Mouse (Mus musculus) layer of hippocampus, adult 18-20 months (tissue): Measurements from ENCODE around the gene Cmklr1. TPM values are rescaled to one million over a fixed set of nuclear protein-coding genes. Genes with fewer than 3 reads are reported as not detected.

Experiments used
- DNase-seq, 2 experiments: peaks; one replicate each; pipeline ENCODE4 v3.0.0; 2022; ENCODE audit warnings: low spot score in 2 of 2
- long read RNA-seq: library from polyadenylated mRNA; stranded (forward); transcript quantifications from one replicate; pipeline ENCODE4 v2.0.0, GENCODE M21; 2021
- total RNA-seq, 2 experiments: library from RNA; stranded (reverse); gene quantifications; 2 replicates each; pipeline ENCODE4 v1.2.3; 2021

Cmklr1 gene
- total RNA-seq: 1 to 10 TPM; 4.6 to 4.8 TPM
- long read RNA-seq: 0 reads

DNA sequence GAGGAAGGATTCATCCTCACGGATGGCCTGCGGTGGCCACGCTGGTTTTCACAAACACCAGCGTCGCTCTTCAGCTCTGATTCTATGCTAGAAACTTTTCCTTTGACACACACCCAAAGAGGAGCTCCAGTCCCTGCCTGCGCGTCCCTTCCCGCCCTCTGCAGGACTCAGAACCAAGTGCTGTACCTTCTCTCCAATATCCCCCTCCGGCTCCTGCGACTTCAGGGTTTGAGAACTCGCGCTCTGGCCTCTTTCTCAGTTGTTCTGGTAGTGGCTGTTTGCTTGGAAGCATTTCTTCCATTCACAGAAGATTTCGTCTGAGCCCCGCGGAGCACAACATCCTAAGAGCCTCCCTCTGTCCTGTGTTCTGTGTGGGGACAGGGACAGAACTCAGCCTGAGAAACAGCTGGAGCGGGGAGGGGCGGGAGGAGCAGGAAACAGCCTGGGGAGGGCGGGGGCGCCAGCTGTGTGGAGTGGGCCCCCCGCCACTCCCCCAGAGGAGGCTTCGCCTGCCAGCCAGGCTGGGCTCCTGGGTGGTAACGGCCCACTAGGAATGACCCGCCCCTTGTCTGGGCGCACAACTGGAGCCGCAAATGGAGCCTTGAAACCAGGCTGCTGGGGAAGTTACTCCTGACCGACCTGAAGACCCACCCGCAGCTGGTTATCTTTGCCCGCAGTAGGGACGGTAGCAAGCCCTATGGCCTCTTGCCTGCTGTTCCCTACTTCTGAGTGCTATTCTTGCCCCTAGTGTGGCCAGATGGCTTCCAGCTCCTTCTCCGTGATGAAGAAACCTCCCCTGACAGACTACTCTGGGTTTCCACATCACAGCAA, at the start of gene Cmklr1:
TSS of gene Cmklr1 (minus strand) at position 392 of the 831 bp plus-strand sequence.
- no peak for DNase-seq

DNA sequence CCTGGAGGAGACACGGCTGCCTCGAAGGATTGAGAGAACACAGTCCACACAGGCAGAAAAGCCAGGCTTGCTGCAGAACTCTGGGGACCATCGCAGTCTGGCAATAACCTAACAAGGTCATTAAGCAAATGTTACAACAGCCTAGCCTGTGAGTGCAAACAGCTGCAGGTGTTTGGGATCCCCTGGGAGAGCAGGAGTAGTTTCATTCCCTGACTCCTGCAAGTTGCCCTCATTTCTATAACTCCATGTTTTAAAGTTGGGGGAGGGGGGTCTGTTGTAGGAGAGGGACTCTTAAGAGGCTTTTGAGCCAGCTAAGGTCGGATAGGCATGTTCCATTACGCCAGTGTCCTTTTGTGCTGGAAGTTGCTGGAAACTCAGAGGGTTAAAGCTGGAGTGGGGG, 44.2 kb upstream of the Cmklr1 start:
- no peak for DNase-seq

DNA sequence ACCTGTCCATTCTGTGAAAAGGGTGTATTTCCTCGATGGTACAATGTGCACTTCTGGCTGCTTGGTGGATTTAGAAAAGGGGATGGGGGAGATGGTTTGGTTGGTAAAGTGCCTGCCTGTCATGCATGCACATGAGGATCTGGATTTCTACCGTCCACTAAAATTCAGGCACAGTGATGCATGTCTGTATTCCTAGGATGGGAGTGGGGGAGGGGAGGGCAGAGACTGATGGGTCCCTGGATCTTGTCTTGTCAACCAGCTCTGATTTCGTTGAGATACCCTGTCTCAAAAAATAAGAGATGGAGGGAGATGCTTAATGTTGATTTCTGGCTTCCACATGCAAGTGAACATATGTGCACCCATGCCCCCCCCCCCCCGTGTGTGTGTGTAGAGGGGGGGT, 43.8 kb upstream of the Cmklr1 start:
- DNase-seq: no peak

DNA sequence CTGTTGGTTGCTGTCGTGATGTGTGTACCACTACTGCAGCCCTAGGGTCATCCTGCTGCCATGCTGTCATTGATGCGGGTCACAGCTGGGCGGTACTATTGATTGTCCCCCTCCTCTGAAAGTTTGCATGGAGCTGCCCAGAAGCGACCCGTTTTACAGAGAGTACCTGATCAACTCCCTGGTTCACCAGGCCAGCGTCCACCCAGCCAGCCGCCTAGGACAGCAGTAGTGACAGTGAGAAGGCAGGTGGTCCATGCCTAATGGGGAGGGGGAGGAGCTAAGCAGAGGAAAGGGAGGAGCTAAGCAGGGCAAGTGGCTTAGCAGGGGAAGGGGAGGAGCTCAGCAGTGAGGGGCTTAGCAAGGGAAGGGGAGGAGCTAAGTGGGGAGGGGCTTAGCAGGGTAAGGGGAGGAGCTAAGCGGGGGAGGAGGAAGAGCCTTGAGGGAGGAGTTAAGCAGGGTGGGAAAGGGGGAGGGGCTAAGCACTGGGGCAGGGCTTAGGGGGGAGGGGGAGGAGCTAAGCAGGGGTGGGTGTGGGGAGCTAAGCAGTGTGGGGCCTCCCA, 43.0 kb upstream of the Cmklr1 start:
- no peak for DNase-seq

DNA sequence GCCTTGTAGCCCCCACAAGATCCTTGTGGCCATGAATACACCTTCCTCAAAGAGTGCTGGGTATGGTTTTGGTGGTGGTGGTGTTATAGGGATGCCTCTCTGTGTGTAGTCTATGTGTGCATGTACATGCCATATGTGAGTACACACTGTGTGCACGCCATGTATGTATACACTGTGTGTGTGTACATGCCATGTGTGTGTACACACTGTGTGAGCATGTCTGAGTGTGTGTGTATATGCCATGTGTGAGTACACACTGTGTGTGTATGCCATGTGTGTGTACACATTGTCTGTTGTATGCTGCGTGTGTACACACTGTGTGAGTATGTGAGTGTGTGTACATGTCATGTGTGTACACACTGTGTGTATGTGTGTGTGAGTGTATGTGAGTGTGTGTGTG, 40.6 kb upstream of the Cmklr1 start:
- no peak for DNase-seq

DNA sequence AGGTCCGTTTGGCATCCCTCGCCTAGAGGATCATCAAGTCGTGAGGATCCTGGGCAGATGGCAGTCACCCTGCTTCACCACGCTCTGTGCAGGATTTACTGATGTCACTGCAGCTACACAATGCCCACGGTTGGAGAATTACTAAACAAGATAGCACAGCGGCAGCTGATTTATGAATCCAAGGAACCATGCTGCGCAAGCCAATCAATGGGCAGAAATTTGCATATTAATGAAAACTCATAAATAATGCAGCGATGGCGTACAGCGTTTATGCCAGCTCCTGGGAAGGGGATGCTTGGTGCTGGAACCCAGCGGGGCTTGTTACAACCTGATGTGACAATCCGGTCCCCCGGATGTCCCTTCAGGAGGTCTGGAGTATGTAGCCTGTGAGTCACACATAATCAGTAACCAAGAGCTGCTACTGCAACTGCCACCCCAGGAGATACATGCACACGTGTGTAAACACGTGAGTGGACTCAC, 39.9 kb upstream of the Cmklr1 start:
- peak; percentile 20 to 24 for DNase-seq

DNA sequence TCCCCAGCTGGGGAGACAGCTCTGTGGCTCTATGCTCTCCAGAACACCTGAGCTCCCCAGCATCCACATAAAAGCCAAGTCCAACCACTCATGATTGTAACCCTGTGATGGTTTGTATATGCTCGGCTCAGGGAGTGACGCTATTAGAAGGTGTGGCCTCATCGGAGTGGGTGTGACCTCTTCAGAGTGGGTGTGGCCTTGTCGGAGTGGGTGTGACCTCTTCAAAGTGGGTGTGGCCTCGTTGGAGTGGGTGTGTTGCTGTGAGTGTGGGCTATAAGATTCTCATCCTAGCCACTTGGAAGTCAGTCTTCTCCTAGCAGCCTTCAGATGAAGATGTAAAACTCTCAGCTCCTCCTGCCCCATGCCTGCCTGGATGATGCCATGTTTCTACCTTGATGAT, 37.3 kb upstream of the Cmklr1 start:
- no peak for DNase-seq

DNA sequence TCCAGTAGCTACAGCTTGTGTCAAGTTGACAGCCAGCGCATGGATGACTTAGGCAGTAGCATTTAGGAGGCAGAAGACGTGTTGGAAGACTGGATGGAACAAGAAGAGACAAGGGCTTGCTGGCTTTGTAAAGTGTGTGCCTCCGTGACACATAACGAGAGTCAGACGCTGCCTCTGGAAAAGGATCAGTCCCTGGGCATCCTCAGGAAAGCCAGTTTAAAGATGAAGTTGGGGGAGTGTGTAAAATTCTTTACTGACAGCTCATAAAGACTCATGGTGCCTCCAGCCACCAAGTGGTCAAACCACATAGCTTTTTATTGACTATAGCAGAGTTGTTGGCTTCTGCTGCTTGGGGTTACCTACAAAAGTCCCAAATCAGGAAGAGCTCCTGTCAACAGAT, 35.2 kb upstream of the Cmklr1 start:
- no peak for DNase-seq

DNA sequence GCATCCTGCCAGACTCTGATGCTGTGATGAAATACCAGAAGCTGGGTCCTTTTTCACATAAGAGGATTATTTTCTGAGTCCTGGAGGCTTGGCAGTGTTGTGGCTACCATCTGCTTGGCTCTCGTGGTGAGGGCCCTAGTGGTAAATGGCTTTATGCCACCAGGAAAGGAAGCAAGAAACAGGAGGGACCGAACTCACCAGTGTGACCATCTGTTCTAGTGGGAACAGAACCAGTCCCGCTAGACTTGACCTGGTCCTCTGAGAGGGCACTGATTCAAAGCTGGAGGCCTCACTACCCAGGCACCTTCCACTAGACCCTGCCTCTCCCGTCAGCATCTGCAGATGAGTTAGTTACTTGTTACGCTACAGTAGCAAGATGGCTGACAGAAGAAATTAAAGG, 33.0 kb upstream of the Cmklr1 start:
- DNase-seq: no peak

DNA sequence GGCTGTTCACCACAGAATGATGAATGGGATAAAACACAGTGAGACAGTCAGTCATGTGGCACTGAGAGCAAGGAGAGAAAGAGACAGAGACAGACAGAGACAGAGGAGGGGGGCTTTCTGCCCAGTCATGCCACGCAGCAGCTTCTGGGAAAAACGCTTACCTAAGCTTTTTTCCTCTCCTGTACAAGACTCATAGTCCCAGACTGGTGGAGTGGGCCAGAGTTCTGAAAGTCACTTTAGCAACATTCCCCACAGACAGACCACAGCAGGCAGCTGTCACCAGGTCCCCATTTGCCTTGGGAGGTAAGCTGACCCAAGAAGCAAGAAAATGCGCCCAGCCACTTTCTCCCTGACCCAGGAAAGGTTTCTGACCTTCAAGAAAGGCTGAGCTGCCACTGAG, 32.2 kb upstream of the Cmklr1 start:
- no peak for DNase-seq

DNA sequence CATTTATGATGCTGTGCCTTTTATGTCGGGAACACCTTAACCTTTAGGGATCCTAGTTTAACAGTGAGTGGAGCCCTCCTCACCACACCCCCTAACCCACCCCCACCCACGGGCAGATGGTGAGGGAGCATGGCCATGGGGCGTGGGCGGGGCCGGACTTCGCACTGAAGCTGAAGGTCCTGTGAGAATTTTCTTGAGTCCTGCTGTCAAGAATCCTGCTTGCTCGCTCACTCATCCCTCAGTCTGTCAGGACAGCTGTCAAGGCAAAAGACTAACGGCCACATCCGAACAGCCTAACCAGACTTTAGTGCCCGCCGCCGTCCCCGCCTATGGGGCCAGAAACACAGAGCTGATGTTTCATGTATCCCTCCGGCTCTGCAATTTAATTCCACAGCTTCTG, 31.0 kb upstream of the Cmklr1 start:
- DNase-seq: no peak

DNA sequence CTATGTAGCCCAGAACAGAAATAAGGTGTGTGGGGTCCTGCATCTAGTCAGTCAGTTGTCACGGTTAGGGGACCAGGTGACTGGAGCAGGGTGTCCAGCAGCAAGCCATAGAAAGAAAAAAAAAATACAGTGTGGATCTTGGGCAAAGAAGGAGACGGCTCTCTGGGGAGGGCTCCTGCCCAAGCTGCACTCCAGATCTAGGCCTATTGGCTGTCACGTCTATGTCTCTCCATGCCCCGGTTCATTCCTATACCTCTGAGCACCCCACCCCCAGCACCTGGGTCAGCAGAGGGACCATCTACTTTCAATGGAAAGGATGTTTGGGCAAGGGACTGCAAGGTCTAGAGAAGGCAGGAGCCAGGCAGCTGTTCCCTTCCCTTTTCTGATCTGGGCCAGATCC, 29.3 kb upstream of the Cmklr1 start:
- DNase-seq: no peak

DNA sequence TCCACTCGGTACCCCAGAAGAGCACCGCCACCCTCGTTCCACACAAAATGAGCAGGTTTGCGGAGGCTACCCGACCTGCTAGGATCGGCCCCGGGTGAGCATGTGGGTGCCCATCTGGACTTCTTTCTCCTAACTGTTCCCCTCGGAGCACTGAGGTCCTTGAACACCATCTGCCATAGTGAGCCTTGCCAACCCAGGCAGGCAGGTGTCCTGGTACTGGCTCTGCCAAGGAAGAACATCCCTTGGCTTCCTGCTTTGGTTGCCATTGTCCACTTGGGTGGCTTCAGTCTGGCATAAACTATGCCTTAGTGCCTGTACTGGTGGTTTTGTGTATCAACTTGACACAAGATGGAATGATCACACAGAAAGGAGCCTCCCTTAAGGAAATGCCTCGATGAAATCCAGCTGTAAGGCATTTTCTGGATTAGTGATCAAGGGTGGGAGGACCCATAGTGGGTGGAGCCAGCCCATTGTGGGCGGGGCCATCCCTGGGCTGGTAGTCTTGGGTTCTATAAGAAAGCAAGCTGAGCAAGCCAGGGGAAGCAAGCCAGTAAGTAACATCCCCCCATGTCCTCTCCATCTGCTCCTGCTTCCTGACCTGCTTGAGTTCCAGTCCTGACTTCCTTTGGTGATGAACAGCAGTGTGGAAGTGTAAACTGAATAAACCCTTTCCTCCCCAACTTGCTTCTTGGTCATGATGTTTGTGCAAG, 28.7 kb upstream of the Cmklr1 start:
- no peak for DNase-seq

DNA sequence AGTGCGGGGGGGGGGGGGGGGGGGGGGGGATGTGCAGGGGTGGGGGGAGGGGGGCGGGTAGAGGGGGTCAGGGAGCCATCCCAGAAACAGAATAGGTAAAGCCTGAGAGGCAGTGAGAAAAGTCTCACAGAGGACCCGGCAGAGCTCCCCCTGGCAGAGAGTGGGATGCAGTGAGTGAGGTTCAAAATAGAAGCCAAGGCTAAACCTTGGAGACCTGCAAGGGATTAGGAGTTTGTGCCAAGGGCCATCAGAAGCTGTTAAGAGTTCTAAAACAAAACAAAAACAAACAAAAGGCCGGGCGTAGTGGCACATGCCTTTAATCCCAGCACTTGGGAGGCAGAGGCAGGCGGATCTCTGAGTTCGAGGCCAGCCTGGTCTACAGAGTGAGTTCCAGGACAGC, 27.3 kb upstream of the Cmklr1 start:
- DNase-seq: no peak

DNA sequence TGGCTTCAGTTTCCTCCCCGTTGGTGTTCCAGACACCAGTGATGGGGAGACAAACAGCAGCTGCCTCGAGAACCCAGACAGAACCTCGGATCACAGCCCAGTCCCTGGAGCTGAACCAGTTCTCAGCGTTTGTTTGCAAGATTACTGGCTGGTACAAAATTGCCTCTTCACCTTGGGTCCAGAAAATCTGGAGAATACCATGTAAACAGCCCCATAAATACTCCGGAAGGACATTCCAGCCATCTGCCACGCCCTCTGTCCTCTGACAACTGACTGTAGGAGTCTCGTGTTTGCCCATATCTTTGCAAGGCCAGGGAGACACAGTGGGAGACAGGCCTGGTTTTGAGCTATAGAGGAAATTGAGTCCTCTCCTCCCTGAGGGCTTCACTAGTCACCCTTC, 24.6 kb upstream of the Cmklr1 start:
- DNase-seq: no peak

DNA sequence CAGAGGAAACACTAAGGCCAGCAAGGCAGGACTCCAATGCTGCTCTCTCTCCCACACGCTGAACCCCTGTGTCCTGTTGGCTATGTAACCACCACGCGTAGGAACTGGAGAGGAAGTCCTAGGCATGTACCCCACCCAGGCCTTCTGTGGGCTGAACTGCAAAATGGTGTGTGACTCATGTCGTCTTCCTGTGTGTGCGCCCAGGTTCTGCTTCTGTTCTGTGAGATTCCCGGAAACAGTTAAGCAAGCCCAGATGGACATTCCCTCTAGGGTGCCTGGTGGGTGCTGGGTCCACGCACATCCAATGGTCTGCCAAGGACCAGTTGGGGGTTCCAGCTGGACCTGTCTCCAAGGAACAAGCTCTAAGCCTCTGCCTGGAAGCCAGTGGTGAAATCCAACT, 22.2 kb upstream of the Cmklr1 start:
- no peak for DNase-seq

DNA sequence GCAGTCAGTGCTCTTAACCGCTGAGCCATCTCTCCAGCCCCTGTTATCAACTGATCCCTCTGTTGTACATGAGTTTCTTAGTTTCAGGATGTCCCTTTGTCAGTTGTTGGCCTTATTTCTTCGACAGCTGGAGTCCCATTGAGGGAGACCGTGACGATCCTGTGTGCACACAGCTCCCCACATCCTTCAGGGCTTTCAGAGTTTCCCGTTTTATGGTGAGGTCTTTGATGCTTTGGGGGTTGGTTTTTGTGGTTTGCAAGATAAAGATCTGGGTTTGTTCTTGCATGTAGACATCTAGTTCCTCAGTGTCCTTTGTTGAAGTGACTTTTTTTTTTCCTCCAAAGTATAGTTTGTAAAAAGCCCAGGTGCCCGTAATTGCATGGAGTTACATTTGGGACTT, 20.4 kb upstream of the Cmklr1 start:
- no peak for DNase-seq

DNA sequence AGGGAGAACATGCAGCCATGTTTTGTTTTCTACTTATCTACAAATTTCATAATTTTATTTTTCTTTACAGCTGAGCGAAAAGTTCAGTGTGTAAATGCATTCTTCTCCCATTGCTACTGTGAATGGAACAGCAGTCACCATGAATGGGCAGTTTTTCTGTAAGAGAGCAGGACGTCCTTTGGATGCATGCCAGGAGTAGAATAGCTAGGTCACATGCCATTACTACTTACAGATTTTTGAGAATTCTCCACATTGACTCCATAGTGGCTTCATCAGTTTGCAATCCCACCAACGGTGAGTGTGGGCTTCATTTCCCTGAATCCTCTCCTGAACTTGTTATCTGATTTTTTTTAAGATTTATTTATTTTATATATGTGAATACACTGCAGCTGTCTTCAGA, 19.9 kb upstream of the Cmklr1 start:
- DNase-seq: no peak

DNA sequence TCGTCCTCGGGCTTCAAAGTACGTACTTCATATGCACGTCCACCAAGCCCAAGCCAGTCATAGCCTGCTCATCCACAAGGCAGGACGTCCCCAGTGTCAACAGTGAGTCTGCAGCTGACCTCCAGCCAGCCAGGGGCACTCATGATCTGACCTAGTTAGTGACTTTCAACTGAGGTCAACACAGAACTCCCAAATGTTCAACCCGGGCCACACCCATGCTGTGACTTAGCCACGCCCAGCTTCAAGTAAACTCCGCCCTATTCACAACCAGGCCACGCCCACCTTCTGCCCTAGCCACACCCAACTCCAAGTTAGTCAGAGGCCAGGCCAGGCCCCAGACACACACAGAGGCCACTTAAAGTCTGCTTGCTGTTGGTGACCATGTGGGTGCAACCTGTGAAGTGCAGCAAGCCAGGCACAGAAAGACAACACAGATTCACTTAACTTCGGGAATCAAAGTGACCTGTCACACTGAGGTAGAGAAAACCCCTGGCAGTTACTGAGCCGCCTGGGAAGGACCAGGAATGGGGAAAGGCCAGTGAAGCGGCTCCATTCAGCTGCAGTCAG, 14.5 kb upstream of the Cmklr1 start:
- no peak for DNase-seq

DNA sequence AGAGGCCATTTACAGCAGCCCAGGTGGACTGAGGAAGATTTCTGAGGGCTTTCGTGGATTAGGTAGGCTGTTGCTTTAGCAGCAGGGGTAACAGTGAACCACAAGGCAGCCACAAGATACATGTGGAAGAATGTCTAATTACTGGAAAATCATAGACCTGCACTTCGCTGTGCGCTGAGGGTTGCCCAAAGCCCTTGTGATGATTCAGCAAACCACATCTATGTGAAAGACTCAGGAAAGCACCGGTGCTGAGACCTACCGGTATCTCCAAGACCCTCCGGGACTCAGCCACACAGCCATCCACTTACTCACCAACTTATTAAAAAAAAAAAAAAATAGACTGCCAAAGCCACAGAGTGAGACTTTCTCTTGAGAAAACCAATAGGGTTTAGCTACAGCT, 13.9 kb upstream of the Cmklr1 start:
- DNase-seq: no peak

DNA sequence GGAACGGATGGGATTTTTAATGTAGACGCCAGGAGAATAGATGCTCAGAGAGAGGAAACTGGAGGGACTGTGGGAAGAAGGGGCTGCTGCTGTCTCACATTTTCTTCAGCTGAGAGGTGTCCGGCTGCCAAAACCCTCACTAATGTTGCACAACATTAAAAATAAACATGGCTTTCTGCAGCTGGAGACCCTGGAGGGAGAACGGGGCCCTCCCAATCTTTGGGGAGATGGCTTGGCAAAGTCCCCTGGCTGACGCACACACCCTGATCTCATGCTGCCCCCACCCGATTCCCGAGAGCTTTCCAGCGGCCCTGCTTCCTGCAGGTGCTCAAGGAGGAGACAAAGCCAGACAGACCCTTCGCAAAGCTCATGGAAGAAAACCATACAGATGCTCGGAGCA, 10.6 kb upstream of the Cmklr1 start:
- no peak for DNase-seq

DNA sequence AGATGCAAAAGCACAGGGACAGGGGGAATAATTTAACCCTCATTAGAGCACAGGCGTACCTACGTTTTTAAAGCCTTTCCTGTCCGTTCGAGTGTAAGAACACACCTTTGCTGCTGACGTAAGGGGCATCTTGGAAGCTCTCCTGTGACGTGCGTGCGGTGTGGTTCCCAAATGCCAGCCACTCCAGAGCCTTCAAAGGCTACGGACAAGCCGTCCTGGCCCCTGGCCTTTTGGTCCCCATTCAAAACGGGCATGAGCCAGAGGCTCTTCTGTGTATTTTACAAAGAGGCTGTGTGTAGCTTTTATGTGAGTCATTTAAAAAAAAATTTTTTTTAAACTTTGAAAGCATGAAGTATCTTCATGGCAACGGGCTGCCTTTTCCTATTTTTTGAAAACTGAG, 4.6 kb upstream of the Cmklr1 start:
- no peak for DNase-seq
